Mouse (Mus musculus) forebrain, postnatal 0 days (tissue): Measurements from ENCODE around the gene Ksr1. TPM values are rescaled to one million over a fixed set of nuclear protein-coding genes. Genes with fewer than 3 reads are reported as not detected.
"Not testable (repeated sequence)": the region's sequence is repeated elsewhere in the genome, so short reads cannot be mapped to it uniquely, and the experiment has no call there.

Experiments
- ATAC-seq: fragments of 200-750 bp; cut with Nextera tagmentation; 2 replicates; pipeline ENCODE4 v1.8.0; 2017; ENCODE audit warnings: mild to moderate bottlenecking, moderate library complexity
- DNase-seq: peaks from one replicate; pipeline ENCODE4 v3.0.0-alpha.2; 2015
- H3K27ac ChIP-seq: fragments of 300-500 bp; sonication (generic); 2 replicates; pipeline ENCODE4 v1.5.1; 2014; ENCODE audit warnings: low read depth, mild to moderate bottlenecking, antibody characterized with exemption, low read length, moderate library complexity, mixed read lengths
- H3K27me3 ChIP-seq: fragments of 300-500 bp; sonication (generic); 2 replicates; pipeline ENCODE4 v1.6.1; 2014; ENCODE audit warnings: mild to moderate bottlenecking, low read length, mixed read lengths; ENCODE audit not compliant: insufficient read depth
- H3K36me3 ChIP-seq: fragments of 300-500 bp; sonication (generic); 2 replicates; pipeline ENCODE4 v1.6.1; 2014; ENCODE audit warnings: mild to moderate bottlenecking, moderate library complexity; ENCODE audit not compliant: insufficient read depth
- H3K4me1 ChIP-seq: fragments of 300-500 bp; sonication (generic); 2 replicates; pipeline ENCODE4 v1.6.1; 2014; ENCODE audit warnings: antibody characterized with exemption; ENCODE audit not compliant: insufficient read depth
- H3K4me2 ChIP-seq: fragments of 300-500 bp; sonication (generic); 2 replicates; pipeline ENCODE4 v1.6.1; 2014; ENCODE audit warnings: low read depth, mild to moderate bottlenecking, moderate library complexity
- H3K4me3 ChIP-seq: fragments of 300-500 bp; sonication (generic); 2 replicates; pipeline ENCODE4 v1.5.1; 2014; ENCODE audit warnings: low read depth, low read length, mixed read lengths
- H3K9ac ChIP-seq: fragments of 300-500 bp; sonication (generic); 2 replicates; pipeline ENCODE4 v1.6.1; 2014; ENCODE audit warnings: mild to moderate bottlenecking
- H3K9me3 ChIP-seq: fragments of 300-500 bp; sonication (generic); 2 replicates; pipeline ENCODE4 v1.6.1; 2016; ENCODE audit warnings: low read length
- CTCF ChIP-seq: sonication (generic); IDR thresholded peaks from 2 replicates; pipeline ENCODE4 v1.5.1; 2016; ENCODE audit warnings: antibody characterized with exemption, control low read depth, low read depth
- WGBS: fragments of 180-500 bp; shearing (Covaris S2); extraction: QIAGEN DNeasy Blood & Tissue Kit; methylation state at CpG from one replicate; pipeline ENCODE4 v1.1.7; 2014; 5-methylcytosine and 5-hydroxymethylcytosine counted together
- polyA plus RNA-seq: library from polyadenylated mRNA; unstranded; fragments of >200 nt; fragmentation: Nextera tagmentation; extraction: Ambion mirVana; gene quantifications from 2 replicates; pipeline ENCODE4 v1.2.1, GENCODE M21; 2015
- total RNA-seq: library from RNA; depleted of rRNA; stranded (reverse); fragments of >200 nt; gene quantifications from 2 replicates; pipeline ENCODE4 v1.2.3, GENCODE M21; 2014

The Ksr1 gene
- total and polyA plus RNA-seq, 2 experiments from 2014 or later = 2.7 to 33.2 TPM

- Histone ChIP-seq H3K4me1 (no peaks in the 10 kb centered on the region), H3K27me3 (no peaks in the 10 kb centered on the region), H3K36me3 (no peaks in the 10 kb centered on the region), H3K27ac (no peak overlapping the region), H3K4me3 (no peak overlapping the region), H3K9me3 (no peaks in the 10 kb centered on the region), H3K9ac (no peak overlapping the region), H3K4me2 (no peak overlapping the region)
- no peak for TF ChIP-seq CTCF
- no peak for ATAC-seq
- DNase-seq = no peak
- 24% methylated on average over 6 of the region's 6 CpGs for WGBS
These were observed 147.1 kb downstream of the Ksr1 start for GRCm38 (mm10) chr11:78999118-78999517.

GRCm38 (mm10) chr11:78990875-78991543 is 155.2 kb downstream of the Ksr1 start:
- H3K27ac ChIP-seq, H3K36me3 ChIP-seq, H3K4me3 ChIP-seq, H3K9ac ChIP-seq, H3K4me2 ChIP-seq, H3K27me3 ChIP-seq, ATAC-seq, H3K4me1 ChIP-seq, H3K9me3 ChIP-seq, DNase-seq: not testable (repeated sequence)
- 76% methylated on average over 5 of the region's 5 CpGs for WGBS

DNA sequence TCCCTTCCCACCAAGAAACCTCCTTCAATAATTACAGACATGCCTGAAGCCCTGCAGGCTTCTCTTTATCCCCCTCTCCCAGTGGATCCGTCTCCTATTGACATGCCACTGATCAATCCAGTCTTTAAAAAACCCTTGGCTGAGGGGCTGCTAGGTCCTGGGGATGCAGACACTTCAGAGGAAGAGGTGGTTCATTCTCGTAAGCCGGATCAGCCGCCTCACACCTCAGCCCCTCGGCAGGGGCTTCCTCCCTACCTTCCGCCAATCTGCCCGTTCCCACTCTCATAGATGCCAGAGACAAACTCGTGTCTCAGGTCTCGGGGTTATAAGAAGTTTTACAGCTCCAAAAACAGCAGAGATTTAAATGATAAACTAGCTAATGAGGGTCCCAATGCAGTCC is 156.1 kb downstream of the Ksr1 start:
- DNase-seq (no peak), ATAC-seq (no peak)
- H3K4me3 ChIP-seq = no peak overlapping the region
- no peaks in the 10 kb centered on the region for H3K4me1 ChIP-seq
- no peaks in the 10 kb centered on the region for H3K27me3 ChIP-seq
- H3K9me3 ChIP-seq = no peaks in the 10 kb centered on the region
- H3K27ac ChIP-seq = no peak overlapping the region
- no peak overlapping the region for H3K9ac ChIP-seq
- H3K4me2 ChIP-seq = no peak overlapping the region
- H3K36me3 ChIP-seq = no peaks in the 10 kb centered on the region
- no peak for TF ChIP-seq CTCF
- WGBS = 90% methylated on average over 9 of the region's 9 CpGs

GRCm38 (mm10) chr11:78989206-78989605 is 157.0 kb downstream of the Ksr1 start:
- H3K4me3 ChIP-seq, H3K4me1 ChIP-seq, H3K9me3 ChIP-seq, H3K36me3 ChIP-seq, ATAC-seq, DNase-seq, H3K27me3 ChIP-seq, H3K4me2 ChIP-seq, H3K27ac ChIP-seq, H3K9ac ChIP-seq: not testable (repeated sequence)
- 94% methylated on average over 11 of the region's 11 CpGs for WGBS

DNA sequence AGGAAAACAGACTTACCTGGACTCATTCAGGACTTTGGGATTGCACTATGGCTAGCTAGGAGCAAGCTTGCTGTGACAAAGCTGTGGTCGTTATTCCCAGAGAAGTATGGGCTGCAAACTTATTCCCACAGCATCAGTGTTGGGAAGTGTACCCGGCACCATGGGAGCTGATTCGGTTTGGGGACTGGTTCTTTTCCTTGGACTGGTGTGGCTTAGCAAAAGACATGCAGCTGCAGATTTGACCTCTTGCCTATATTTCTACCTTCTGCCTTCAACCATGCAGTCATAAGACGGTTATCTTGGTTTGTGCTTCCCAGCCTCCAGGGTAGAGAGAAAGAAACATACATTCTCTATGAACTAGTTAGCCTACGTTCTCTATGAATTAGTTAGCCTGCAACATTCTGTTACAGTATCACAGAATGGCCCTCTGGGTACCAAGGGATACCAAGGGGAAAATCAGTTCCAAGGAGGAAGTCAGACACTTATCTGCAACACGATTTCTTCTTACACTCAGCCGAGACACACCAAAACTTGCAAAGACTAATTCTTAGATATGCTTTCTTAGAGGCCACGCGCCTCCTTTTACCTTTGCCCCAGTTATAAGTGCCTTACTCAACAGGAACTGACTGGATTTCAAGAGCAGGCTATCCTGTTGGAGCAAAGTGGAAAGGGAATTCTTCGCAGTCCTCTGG is 159.8 kb downstream of the Ksr1 start:
- H3K9me3 ChIP-seq = no peaks in the 10 kb centered on the region
- no peak overlapping the region for H3K4me3 ChIP-seq
- H3K4me2 ChIP-seq = no peak overlapping the region
- no peaks in the 10 kb centered on the region for H3K27me3 ChIP-seq
- DNase-seq = no peak
- no peak for TF ChIP-seq CTCF
- 94% methylated on average over 10 of the region's 10 CpGs for WGBS
- no peaks in the 10 kb centered on the region for H3K36me3 ChIP-seq
- no peak for ATAC-seq
- no peak overlapping the region for H3K9ac ChIP-seq
- H3K27ac ChIP-seq = no peak overlapping the region
- no peaks in the 10 kb centered on the region for H3K4me1 ChIP-seq

GRCm38 (mm10) chr11:78985505-78985904 is 160.7 kb downstream of the Ksr1 start:
- H3K9ac ChIP-seq = no peak overlapping the region
- H3K4me2 ChIP-seq = no peak overlapping the region

DNA sequence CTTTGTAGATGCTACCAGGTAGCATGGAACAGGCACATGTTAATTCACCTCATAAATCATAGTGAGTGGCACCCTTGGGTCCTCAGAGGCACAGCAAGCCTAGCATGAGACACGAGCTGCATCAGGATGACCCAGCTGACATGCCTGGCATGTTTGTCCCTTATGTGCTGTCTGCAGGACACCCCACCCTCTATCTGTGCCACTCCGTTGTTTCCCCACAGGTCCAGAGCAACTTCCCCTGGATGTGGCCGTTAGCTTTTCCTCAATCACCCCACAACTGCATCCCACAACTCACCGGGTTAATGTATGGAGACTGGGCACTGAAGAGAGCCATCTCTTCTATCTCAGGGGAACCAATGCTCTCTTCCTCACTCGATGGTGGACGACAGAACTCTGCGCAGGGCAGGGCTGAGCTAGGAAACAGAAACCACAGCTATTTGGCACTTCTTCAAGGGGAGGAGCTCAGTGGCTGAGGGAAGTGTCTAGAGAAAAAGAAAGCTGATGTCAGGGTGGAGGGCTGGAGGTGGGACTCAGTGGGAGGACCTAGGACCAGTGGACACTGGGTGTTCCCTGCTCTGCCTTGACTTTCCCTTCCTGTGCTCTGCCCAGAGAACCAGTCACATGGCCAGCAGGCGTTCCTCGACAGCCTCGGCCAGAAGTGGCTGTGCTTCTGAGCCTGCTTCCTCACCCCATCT is 161.6 kb downstream of the Ksr1 start, which contains the start of gene Lgals9:
TSS of gene Lgals9 (minus strand) at position 464 of the 695 bp plus-strand sequence.
- WGBS = 77% methylated on average over 10 of the region's 10 CpGs
- H3K4me2 ChIP-seq = peak within 1 kb of the TSS; percentile 10; the same call in 1 of the 2 replicates
- no peaks in the 10 kb centered on the region for H3K27me3 ChIP-seq
- no peak within 1 kb of the TSS for H3K27ac ChIP-seq
- TF ChIP-seq CTCF = no peak
- no peaks in the 10 kb centered on the region for H3K4me1 ChIP-seq
- H3K9me3 ChIP-seq = no peaks in the 10 kb centered on the region
- H3K9ac ChIP-seq = no peak within 1 kb of the TSS
- no peaks in the 10 kb centered on the region for H3K36me3 ChIP-seq
- no peak within 1 kb of the TSS for H3K4me3 ChIP-seq
- ATAC-seq (no peak), DNase-seq (no peak)

More at GRCm38 (mm10) chr11:78985505-78985904, 160.7 kb downstream of the Ksr1 start:
- DNase-seq (no peak), ATAC-seq (no peak)
- Histone ChIP-seq H3K27me3 (no peaks in the 10 kb centered on the region), H3K27ac (no peak overlapping the region), H3K9me3 (no peaks in the 10 kb centered on the region), H3K36me3 (no peaks in the 10 kb centered on the region), H3K4me1 (no peaks in the 10 kb centered on the region), H3K4me3 (no peak overlapping the region)
- no peak for TF ChIP-seq CTCF
